Mouse (Mus musculus) embryo, embryonic 11 days (tissue): Measurements from ENCODE around the gene Slc38a2.

Source experiments
- DNase-seq: peaks from one replicate; pipeline ENCODE4 v3.0.0-alpha.2; 2015

Slc38a2 gene

DNA sequence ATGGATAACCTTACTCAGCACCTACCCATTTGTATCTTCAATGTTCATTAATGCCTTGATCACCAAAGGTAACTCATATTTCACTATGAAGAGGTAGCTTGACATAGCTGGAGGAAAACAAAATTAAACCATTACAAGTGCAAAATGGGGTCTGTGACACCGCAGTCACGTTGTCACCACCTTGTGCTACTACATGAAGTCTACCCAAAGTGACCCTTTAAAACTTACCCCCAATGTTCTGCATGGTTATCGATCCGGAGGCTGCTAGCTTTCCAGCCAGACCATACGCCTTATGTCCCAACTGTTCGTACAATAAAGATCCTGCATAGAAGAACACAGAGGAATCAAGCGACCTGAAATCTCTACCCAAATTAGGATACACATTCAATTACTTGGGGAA, 4.5 kb downstream of the Slc38a2 start:
- DNase-seq, result no peak

DNA sequence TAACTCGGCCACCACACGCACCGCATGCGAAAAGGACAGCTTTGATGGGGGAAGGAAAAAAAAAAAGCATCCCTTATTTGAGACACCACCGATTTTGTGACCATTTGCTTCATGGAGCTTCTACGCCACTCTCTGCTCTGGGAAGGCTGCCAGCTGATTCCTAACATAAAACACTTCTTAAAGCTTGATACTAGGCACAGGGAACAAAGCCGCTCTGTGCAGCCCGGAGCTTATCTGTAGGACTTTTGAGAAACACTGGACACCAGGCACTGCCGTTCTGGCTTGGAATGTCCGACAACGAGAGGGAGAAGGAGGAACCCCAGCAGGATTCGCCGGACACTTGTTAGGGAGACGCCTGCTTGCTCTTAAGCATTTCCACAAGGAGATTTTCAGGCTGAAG, 5.8 kb downstream of the Slc38a2 start:
- DNase-seq, result no peak

GRCm38 (mm10) chr15:96692401-96692800, 7.1 kb downstream of the Slc38a2 start:
- no peak for DNase-seq

GRCm38 (mm10) chr15:96691381-96691780, 8.1 kb downstream of the Slc38a2 start:
- no peak for DNase-seq

- no peak for DNase-seq
Observed at GRCm38 (mm10) chr15:96690829-96691228, 8.7 kb downstream of the Slc38a2 start.

DNA sequence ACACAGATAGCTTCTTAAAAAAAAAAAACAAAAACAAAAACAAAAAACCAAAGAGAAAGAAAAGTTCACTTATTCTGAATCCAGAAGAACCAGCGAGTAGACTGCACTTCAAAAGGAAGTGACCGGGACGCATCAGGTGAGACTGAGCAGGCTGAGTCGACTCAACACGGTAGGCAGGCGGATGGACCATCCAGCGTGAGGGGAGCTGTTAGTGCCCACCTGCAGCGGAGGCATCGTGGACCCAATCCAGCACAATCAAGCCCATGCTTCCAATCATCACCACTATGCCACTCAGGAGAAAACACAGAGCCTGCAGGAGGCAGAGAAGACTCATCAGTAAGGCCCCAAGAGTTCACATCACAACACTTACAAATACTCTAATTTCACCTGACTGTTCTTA, 9.6 kb downstream of the Slc38a2 start:
- no peak for DNase-seq

- DNase-seq, result no peak
Observed at GRCm38 (mm10) chr15:96688784-96689318, 10.7 kb downstream of the Slc38a2 start.

- no peak for DNase-seq
Observed at GRCm38 (mm10) chr15:96688036-96688435, 11.5 kb downstream of the Slc38a2 start.

GRCm38 (mm10) chr15:96687366-96687765, 12.2 kb downstream of the Slc38a2 start:
- no peak for DNase-seq

DNA sequence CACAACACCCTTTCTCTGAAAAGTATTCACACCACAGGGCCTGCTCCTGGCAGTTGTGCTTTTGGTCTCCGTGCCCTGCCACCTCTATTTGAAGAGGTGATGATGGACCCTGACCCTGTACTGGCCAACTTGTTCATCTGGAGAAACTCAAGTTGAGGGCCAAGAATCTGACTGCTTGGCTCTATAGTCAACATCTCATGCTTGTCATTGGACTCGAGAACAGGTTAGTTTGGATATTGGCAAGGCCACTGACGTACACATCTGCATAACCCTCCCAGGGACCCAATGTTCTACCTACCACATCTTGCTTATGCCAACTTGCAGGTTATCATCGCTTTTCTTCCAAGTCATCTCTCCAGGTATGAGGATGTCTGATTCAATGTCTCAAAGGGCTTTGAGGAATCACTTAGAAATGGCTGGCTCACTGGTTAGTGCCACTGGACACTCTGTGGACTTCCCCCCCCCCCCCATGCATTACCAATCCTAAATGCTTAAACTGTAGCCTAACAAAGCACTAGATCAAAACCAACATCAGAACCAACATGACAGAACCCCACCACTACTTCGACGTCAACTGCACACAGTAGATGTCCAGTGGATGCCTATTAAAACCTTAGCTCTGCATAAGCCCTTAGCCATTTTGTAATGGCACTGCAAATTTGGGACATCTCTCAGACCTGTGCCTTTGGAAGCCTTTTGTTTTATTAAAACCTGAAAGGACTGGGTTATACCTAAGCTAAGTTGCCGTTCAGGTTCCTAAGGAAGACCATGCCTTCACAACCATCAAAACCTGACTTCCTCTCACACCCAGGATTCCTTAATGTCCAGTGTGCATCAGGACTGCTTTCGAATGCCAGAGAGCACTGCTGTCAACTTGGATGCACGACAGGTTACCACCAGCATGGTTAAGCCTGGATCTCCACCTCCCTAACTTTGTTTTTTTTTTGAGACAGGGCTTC, 13.1 kb downstream of the Slc38a2 start:
- DNase-seq, result no peak

- no peak for DNase-seq
Observed at GRCm38 (mm10) chr15:96685273-96685672, 14.3 kb downstream of the Slc38a2 start.

DNA sequence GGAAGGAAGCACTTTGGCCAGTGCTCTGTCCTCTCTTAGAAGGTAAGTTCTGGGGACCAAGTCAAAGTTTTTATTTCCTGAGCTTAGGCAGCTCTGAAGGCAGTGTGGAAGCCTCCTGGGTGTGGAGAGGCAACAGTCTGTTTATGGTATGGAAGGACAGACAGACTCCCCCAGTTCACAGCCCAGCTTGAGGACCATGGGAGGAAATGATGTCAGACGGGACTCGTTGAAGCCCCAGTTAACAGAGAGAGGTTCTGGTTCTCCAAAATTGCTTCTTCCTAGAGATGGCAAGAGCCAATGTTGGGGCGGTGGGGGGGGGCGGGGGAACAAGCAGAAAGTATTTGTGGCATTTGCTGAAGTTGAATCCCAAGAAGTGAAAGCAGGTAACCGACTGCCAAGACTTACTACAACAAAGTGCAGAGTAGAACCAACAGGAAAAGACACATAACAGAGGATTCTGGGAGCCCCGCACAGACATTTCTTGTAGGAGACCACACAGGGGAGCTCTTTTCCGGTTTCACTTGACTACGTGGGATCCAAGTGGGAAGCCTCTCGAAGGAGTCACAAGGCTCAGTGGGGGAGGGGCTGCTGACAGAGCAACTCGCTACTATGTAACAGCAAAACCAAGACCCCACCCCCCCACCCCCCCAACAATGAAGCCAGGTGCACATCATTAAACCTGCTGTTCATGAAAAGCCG, 15.2 kb downstream of the Slc38a2 start:
- DNase-seq, result peak; percentile 64

DNA sequence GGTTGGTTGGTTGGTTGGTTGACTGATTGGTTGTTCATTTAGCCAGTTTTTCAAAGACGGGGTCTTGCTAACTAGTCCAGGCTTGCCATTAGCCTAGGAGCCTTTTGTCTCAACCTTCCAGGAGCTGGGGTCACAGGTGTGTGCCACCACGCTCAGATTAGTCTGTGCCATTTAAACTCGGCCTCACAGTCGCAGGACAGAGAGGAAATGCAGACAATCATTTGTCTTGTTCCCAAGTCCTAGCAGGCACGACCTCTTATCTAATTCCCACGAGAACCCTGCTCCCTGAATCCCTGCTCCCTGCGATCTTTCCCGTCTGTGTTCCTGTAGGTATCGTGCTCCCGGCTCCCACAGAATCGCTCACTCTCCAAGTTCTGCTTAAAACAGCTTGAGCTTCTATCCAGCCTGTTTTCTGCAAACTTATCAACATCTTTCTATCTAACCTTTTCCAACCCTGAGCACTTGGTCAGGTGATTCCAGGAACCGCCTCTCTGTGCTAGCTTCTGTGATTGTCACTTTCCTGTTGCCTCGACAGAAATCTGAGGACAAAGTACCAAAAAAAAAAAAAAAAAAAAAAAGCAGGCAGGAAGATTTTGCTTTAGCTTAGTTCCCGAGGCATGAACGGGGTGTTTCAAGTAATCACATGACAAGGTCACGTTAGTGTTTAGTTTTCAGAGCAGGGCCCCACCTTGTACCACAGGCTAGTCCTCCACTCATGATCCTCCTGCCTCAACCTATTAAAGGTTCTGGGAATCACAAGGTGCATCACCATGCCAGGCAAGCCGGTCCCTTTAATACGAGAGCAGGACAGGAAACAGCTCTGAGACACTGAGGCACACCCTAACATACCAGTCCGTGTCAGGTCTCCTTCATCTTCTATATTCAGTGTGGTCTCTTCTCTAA, 20.4 kb downstream of the Slc38a2 start:
- no peak for DNase-seq

DNA sequence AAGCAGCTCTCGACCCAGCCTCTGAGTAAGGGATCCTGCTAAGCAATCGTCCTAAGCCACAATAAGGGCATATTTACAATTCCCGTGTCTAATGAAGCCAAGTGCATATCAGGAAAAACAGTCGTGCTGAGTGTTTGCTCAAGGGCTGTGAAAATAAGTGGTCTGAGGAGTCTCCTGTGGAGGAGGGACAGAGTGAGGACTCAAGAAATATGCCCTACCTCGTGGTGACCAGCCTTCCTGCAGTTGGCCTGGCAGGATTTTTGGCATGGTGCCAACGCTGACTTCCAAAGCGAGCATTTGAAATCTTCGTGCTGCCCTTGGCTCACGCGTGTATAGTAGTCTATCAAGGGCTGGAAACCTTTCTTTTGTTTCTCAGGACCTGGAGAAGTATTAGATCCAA, 23.0 kb downstream of the Slc38a2 start:
- no peak for DNase-seq

DNA sequence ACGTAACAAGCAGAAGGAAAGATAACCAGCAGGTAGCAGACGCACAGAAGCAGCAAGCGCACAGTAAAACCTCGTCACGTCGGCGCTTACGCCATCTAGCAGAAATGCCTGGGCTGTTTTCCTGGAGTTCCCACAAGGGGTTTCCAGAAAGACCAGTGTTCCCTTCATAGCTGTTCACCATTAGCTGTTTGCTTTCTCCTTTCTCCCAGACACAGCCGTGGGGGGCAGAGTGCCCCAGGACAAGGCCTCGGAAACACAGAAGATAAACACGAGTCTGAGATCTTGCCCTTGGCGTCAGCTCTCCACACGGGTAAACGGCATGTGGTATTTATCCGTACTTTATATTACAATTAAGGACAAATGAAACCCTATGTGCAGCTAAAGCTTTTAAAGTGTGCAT, 23.8 kb downstream of the Slc38a2 start:
- DNase-seq, result no peak

- DNase-seq, result no peak
Observed at GRCm38 (mm10) chr15:96675055-96675454, 24.5 kb downstream of the Slc38a2 start.

GRCm38 (mm10) chr15:96674089-96674488, 25.4 kb downstream of the Slc38a2 start:
- no peak for DNase-seq

DNA sequence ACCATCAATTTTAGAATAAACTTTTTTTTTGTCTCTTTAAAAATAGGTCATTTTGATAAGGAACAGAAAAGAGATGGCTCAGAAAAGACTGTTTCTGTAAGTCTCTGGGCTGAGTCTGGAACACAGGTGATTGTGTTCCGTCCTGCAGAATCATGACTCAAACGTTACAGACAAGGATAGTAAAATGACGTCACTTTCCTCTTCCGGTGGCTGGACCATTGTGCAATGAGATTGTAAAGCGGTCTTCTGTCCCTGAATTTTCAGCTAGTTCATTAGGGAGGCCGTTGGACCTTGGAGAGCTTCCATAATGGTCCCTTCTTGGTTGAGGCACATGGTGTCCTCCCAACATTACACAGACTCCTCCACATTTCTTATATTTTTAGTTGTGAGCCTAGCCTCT, 29.8 kb downstream of the Slc38a2 start:
- no peak for DNase-seq

GRCm38 (mm10) chr15:96666663-96667062, 32.9 kb downstream of the Slc38a2 start:
- DNase-seq, result peak; percentile 86

DNA sequence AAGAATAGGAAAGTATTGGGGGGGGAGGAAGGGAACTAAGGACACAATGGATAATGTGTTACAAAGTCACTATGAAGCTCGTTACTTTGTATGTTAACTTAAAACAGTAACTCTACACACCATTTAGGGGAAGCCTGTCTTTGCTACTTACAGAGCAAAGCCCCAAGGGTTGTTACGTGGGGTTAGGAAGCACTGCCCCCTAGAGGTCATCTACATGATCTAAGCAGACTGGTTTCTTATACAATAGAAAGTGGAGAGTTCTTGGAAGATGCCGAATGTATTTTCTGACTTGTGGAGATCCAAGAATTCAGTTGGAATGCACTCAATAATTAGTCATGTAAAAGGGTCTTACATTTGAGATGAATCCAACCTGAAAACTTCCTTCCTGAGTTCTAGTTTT, 33.6 kb downstream of the Slc38a2 start:
- peak; percentile 91 for DNase-seq

DNA sequence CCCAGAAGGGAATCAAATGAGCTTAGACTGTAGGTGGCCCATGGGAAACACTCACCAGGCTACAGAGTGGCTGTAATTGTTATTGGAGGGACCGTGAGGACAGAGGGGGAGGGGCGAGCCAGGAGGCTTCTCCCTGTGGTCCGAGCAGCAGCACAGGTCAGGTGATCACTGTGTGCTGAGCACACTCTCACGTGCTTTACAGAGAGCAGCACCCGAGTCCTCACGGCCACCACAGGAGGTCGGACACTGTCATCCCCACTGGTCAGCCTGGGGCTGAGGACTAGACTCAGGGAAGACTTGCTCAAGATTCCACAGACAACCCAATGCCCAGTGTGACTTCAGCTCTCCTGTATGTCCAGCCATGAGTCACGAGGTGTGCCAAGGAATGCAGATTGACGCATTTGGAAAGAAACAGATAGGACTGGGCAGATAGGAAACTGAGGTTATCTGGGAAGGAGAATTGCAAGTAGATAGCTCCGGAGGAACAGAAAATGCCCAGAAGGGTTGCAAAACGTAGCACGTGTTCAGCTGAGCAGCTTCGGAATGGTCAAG, 38.9 kb downstream of the Slc38a2 start:
- no peak for DNase-seq

- DNase-seq, result no peak
Observed at GRCm38 (mm10) chr15:96658275-96658602, 41.3 kb downstream of the Slc38a2 start.
